Mouse (Mus musculus): ENCODE measurements around the gene Gm17387. TPM values are rescaled to one million over a fixed set of nuclear protein-coding genes. Genes with fewer than 3 reads are reported as not detected.

Gene Gm17387
- polyA plus RNA-seq, 1 experiment from 2014 or later = not detected

- no peaks in the 10 kb centered on the region for H3K27me3 ChIP-seq
- peak overlapping the region; percentile 15; the same call in 1 of the 2 replicates for H3K4me2 ChIP-seq
- WGBS = 39% methylated on average over 6 of the region's 9 CpGs
- H3K9ac ChIP-seq = no peak overlapping the region
- peaks cover 12% of the 10 kb centered on the region for H3K4me1 ChIP-seq
- H3K36me3 ChIP-seq = no peaks in the 10 kb centered on the region
- no peak for ATAC-seq (replicated peaks; ENCODE audit: low FRiP score)
- H3K9me3 ChIP-seq (replicated peaks) = no peaks in the 10 kb centered on the region
- H3K4me3 ChIP-seq (replicated peaks) = no peak overlapping the region
- H3K27ac ChIP-seq = peak overlapping the region; percentile 91
Measured at GRCm38 (mm10) chr7:141040867-141041606, 12.1 kb downstream of the Gm17387 start.

- H3K4me1 ChIP-seq = peaks cover 14% of the 10 kb centered on the region
- H3K27ac ChIP-seq = peak overlapping the region; percentile 91
- H3K4me3 ChIP-seq (replicated peaks) = no peak overlapping the region
- ATAC-seq (replicated peaks; ENCODE audit: low FRiP score) = peak; percentile 68; the same call in 1 of the 2 replicates
- 27% methylated on average over 5 of the region's 5 CpGs for WGBS
- H3K9me3 ChIP-seq (replicated peaks) = no peaks in the 10 kb centered on the region
- H3K9ac ChIP-seq = no peak overlapping the region
- no peaks in the 10 kb centered on the region for H3K36me3 ChIP-seq
- no peaks in the 10 kb centered on the region for H3K27me3 ChIP-seq
- H3K4me2 ChIP-seq = no peak overlapping the region
Measured at GRCm38 (mm10) chr7:141041661-141042060, 12.7 kb downstream of the Gm17387 start.

GRCm38 (mm10) chr7:141042539-141042938, 13.6 kb downstream of the Gm17387 start:
- WGBS = 44% methylated on average over 4 of the region's 4 CpGs
- Histone ChIP-seq H3K4me2 (no peak overlapping the region), H3K4me3 (replicated peaks) (no peak overlapping the region), H3K9ac (no peak overlapping the region), H3K27me3 (no peaks in the 10 kb centered on the region), H3K27ac (0 out of 2 replicates have a peak overlapping the region, but pooled peaks have one; percentile 45), H3K9me3 (replicated peaks) (no peaks in the 10 kb centered on the region), H3K4me1 (peaks cover 22% of the 10 kb centered on the region), H3K36me3 (no peaks in the 10 kb centered on the region)
- ATAC-seq (replicated peaks; ENCODE audit: low FRiP score) = no peak

GRCm38 (mm10) chr7:141046931-141047580, 18.1 kb downstream of the Gm17387 start:
- 51% methylated on average over 6 of the region's 6 CpGs for WGBS
- ATAC-seq (replicated peaks; ENCODE audit: low FRiP score) = peak; percentile 28; the same call in 1 of the 2 replicates
- Histone ChIP-seq H3K9me3 (replicated peaks) (no peaks in the 10 kb centered on the region), H3K4me1 (peaks cover 26% of the 10 kb centered on the region), H3K27ac (peak overlapping the region; percentile 94), H3K27me3 (no peaks in the 10 kb centered on the region), H3K36me3 (no peaks in the 10 kb centered on the region), H3K4me2 (peak overlapping the region; percentile 82), H3K4me3 (replicated peaks) (no peak overlapping the region), H3K9ac (no peak overlapping the region)

- WGBS = 7% methylated on average over 15 of the region's 19 CpGs
- H3K36me3 ChIP-seq = no peaks in the 10 kb centered on the region
- ATAC-seq (replicated peaks; ENCODE audit: low FRiP score) = peak; percentile 92
- peak overlapping the region; percentile 94 for H3K27ac ChIP-seq
- H3K9me3 ChIP-seq (replicated peaks) = no peaks in the 10 kb centered on the region
- no peaks in the 10 kb centered on the region for H3K27me3 ChIP-seq
- H3K4me1 ChIP-seq = peaks cover 24% of the 10 kb centered on the region
- peak overlapping the region; percentile 42; the same call in 1 of the 2 replicates for H3K9ac ChIP-seq
- H3K4me2 ChIP-seq = peak overlapping the region; percentile 82
- H3K4me3 ChIP-seq (replicated peaks) = peak overlapping the region; percentile 35
Measured at GRCm38 (mm10) chr7:141047581-141048225, 18.8 kb downstream of the Gm17387 start.

GRCm38 (mm10) chr7:141048226-141049218, 19.6 kb downstream of the Gm17387 start:
- Histone ChIP-seq H3K27me3 (no peaks in the 10 kb centered on the region), H3K4me1 (peaks cover 20% of the 10 kb centered on the region), H3K4me2 (peak overlapping the region; percentile 82), H3K9ac (peak overlapping the region; percentile 42; the same call in 1 of the 2 replicates), H3K27ac (peak overlapping the region; percentile 94), H3K4me3 (replicated peaks) (peak overlapping the region; percentile 35), H3K36me3 (no peaks in the 10 kb centered on the region), H3K9me3 (replicated peaks) (no peaks in the 10 kb centered on the region)
- WGBS = 10% methylated on average over 21 of the region's 21 CpGs
- peak; percentile 91 for ATAC-seq (replicated peaks; ENCODE audit: low FRiP score)

GRCm38 (mm10) chr7:141049326-141049725, 20.4 kb downstream of the Gm17387 start:
- H3K4me2 ChIP-seq = no peak overlapping the region
- 85% methylated on average over 2 of the region's 2 CpGs for WGBS

GRCm38 (mm10) chr7:141051060-141051685, 22.2 kb downstream of the Gm17387 start:
- ATAC-seq (replicated peaks; ENCODE audit: low FRiP score) = no peak
- H3K4me2 ChIP-seq = no peak overlapping the region
- no peak overlapping the region for H3K4me3 ChIP-seq (replicated peaks)
- H3K9ac ChIP-seq = no peak overlapping the region
- no peaks in the 10 kb centered on the region for H3K27me3 ChIP-seq
- H3K36me3 ChIP-seq = no peaks in the 10 kb centered on the region
- 74% methylated on average over 17 of the region's 17 CpGs for WGBS
- no peaks in the 10 kb centered on the region for H3K9me3 ChIP-seq (replicated peaks)
- H3K27ac ChIP-seq = no peak overlapping the region
- peaks cover 20% of the 10 kb centered on the region for H3K4me1 ChIP-seq

More at GRCm38 (mm10) chr7:141049326-141049725, 20.4 kb downstream of the Gm17387 start:
- Histone ChIP-seq H3K4me3 (replicated peaks) (no peak overlapping the region), H3K36me3 (no peaks in the 10 kb centered on the region), H3K9me3 (replicated peaks) (no peaks in the 10 kb centered on the region), H3K27ac (no peak overlapping the region), H3K9ac (no peak overlapping the region), H3K27me3 (no peaks in the 10 kb centered on the region), H3K4me1 (peaks cover 20% of the 10 kb centered on the region)
- ATAC-seq (replicated peaks; ENCODE audit: low FRiP score) = no peak

- Histone ChIP-seq H3K4me3 (replicated peaks) (no peak overlapping the region), H3K9ac (no peak overlapping the region), H3K27me3 (no peaks in the 10 kb centered on the region), H3K36me3 (no peaks in the 10 kb centered on the region), H3K4me1 (peaks cover 15% of the 10 kb centered on the region), H3K4me2 (no peak overlapping the region), H3K27ac (no peak overlapping the region), H3K9me3 (replicated peaks) (no peaks in the 10 kb centered on the region)
- no peak for ATAC-seq (replicated peaks; ENCODE audit: low FRiP score)
- WGBS = 87% methylated on average over 4 of the region's 4 CpGs
Measured at GRCm38 (mm10) chr7:141052016-141052415, 23.1 kb downstream of the Gm17387 start.

- Histone ChIP-seq H3K4me1 (peaks cover 11% of the 10 kb centered on the region), H3K9me3 (replicated peaks) (no peaks in the 10 kb centered on the region), H3K27me3 (no peaks in the 10 kb centered on the region), H3K36me3 (no peaks in the 10 kb centered on the region), H3K4me3 (replicated peaks) (no peak overlapping the region), H3K9ac (no peak overlapping the region), H3K4me2 (no peak overlapping the region), H3K27ac (no peak overlapping the region)
- ATAC-seq (replicated peaks; ENCODE audit: low FRiP score) = no peak
- WGBS = 82% methylated on average over 2 of the region's 2 CpGs
Measured at GRCm38 (mm10) chr7:141052421-141052820, 23.5 kb downstream of the Gm17387 start.

- Histone ChIP-seq H3K4me1 (peaks cover 7% of the 10 kb centered on the region), H3K27ac (no peak overlapping the region), H3K4me2 (no peak overlapping the region), H3K9me3 (replicated peaks) (no peaks in the 10 kb centered on the region), H3K9ac (no peak overlapping the region), H3K4me3 (replicated peaks) (no peak overlapping the region), H3K27me3 (peaks cover 6% of the 10 kb centered on the region; the same call in 1 of the 2 replicates), H3K36me3 (no peaks in the 10 kb centered on the region)
- WGBS = 84% methylated on average over 4 of the region's 4 CpGs
- no peak for ATAC-seq (replicated peaks; ENCODE audit: low FRiP score)
Measured at GRCm38 (mm10) chr7:141055785-141056184, 26.9 kb downstream of the Gm17387 start.

All from kidney, embryonic 15.5 days (tissue).